8 mouse cellular contexts compared by ENCODE assay signal in genomic region chr12:44209824-44210752, GRCm38 (mm10). TPM values are rescaled to one million over a fixed set of nuclear protein-coding genes. Genes with fewer than 3 reads are reported as not detected.
DNase-seq lines count a peak whose midpoint lies in the region; ATAC-seq lines count a peak whose summit lies in the region.

Gene Dnajb9, minus strand, starts transcription at chr12:44210326.

- H3K27ac ChIP-seq in hindbrain, embryonic 11.5 days (ENCODE audit: low read depth, low read length): peak within 1 kb of the TSS; percentile 86

- H3K36me3 ChIP-seq in hindbrain, embryonic 11.5 days (ENCODE audit: control insufficient read depth, insufficient read depth, low read length): no peaks in the 10 kb centered on the region

- peak within 1 kb of the TSS; percentile 90 for H3K9ac ChIP-seq in hindbrain, embryonic 11.5 days (ENCODE audit: low read depth, low read length)

- 1% methylated on average over 76 of the region's 77 CpGs for WGBS in hindbrain, embryonic 11.5 days

- peak within 1 kb of the TSS; percentile 91 for H3K4me3 ChIP-seq in hindbrain, embryonic 11.5 days (ENCODE audit: low read depth, low read length)

- peak; percentile 98 for ATAC-seq in hindbrain, embryonic 11.5 days (ENCODE audit: low FRiP score)

- no peaks in the 10 kb centered on the region for H3K4me1 ChIP-seq in hindbrain, embryonic 11.5 days (replicated peaks; ENCODE audit: control insufficient read depth, insufficient read depth, low read length)

- H3K27me3 ChIP-seq in hindbrain, embryonic 11.5 days (ENCODE audit: control insufficient read depth, insufficient read depth, low read length): no peaks in the 10 kb centered on the region

- H3K9me3 ChIP-seq in hindbrain, embryonic 11.5 days (ENCODE audit: control insufficient read depth, low read length): no peaks in the 10 kb centered on the region

- peak within 1 kb of the TSS; percentile 43 for H3K4me2 ChIP-seq in hindbrain, embryonic 11.5 days (replicated peaks; ENCODE audit: low read depth, low read length)

- DNase-seq in Muller cell, postnatal 12 days (ENCODE audit: inconsistent ontology term): peak; percentile 100
- peak; percentile 100 for DNase-seq in cerebellum, adult 9-11 months
- peak; percentile 99 to 100 for DNase-seq in frontal cortex, adult 2 months (ENCODE audit: extremely low spot score in 1 of 2, low spot score in 1 of 2)
- peak; percentile 100 for DNase-seq in hindbrain, embryonic 11.5 days (ENCODE audit: low spot score)
- DNase-seq in layer of hippocampus, postnatal 10 days (ENCODE audit: low spot score in 2 of 2): peak; percentile 100
- DNase-seq in lung, postnatal 10 days: peak; percentile 100
- DNase-seq in ovary, postnatal 36 days (ENCODE audit: low spot score): peak; percentile 99
- DNase-seq in thymus, postnatal 25 days: peak; percentile 99

RNA-seq across cellular contexts. Expression of gene Dnajb9, which starts in this region (rescaled TPM):
- polyA plus RNA-seq in frontal cortex, adult 2 months (2012; rRNA removed): 28.5 and 29.1 TPM in 2 replicates
- polyA plus RNA-seq in hindbrain, embryonic 11.5 days (2014; fragmentation: Nextera tagmentation; extraction: Ambion mirVana): 37.1 and 38.7 TPM in 2 replicates
- 10 to 100 TPM; 25.4 to 28.9 TPM for total RNA-seq in layer of hippocampus, postnatal 10 days (2021)

Comparison
In these comparisons a context has a peak if more than half of its experiments do, and no peak if none do; other contexts are left out.
1. Peak in every context shown above with its lines: DNase-seq, ATAC-seq, H3K4me3 ChIP-seq and H3K27ac ChIP-seq.